Mouse (Mus musculus) G1E (cell line): ENCODE results near the gene Psg23. TPM values are rescaled to one million over a fixed set of nuclear protein-coding genes. Genes with fewer than 3 reads are reported as not detected.
"Not testable (repeated sequence)": the region's sequence is repeated elsewhere in the genome, so short reads cannot be mapped to it uniquely, and the experiment has no call there.

ENCODE experiments used
- ATAC-seq: 2 replicates; pipeline ENCODE4 v1.8.0; 2016; ENCODE audit warnings: mild to moderate bottlenecking; ENCODE audit not compliant: insufficient number of reproducible peaks, poor library complexity, low FRiP score, severe bottlenecking; ENCODE audit errors: extremely low read depth
- DNase-seq: peaks from one replicate; pipeline ENCODE4 v3.0.0; 2012; ENCODE audit warnings: low spot score
- H3K27me3 ChIP-seq: 2 replicates; pipeline ENCODE4 v1.6.1; 2012; ENCODE audit warnings: mild to moderate bottlenecking, low read length, inconsistent platforms; ENCODE audit not compliant: insufficient read depth
- H3K36me3 ChIP-seq: replicated peaks from 2 replicates; pipeline ENCODE3; 2012; ENCODE audit warnings: mild to moderate bottlenecking, inconsistent platforms
- H3K4me1 ChIP-seq: 2 replicates; pipeline ENCODE4 v1.6.1; 2012; ENCODE audit warnings: low read depth, low read length, inconsistent platforms, mixed read lengths; ENCODE audit not compliant: insufficient read depth
- H3K4me3 ChIP-seq: 2 replicates; pipeline ENCODE4 v1.5.1; 2012; ENCODE audit warnings: low read depth, mild to moderate bottlenecking, inconsistent platforms, low read length, moderate library complexity, mixed read lengths
- H3K9me3 ChIP-seq: replicated peaks from 2 replicates; pipeline ENCODE4 v1.6.1; 2012; ENCODE audit warnings: inconsistent platforms
- CTCF ChIP-seq: IDR thresholded peaks from 2 replicates; pipeline ENCODE4 v1.5.1; 2012; ENCODE audit warnings: low read depth, low read length, inconsistent platforms, mixed read lengths
- GATA1 ChIP-seq: IDR thresholded peaks from 2 replicates; pipeline ENCODE4 v1.6.1; 2012; ENCODE audit warnings: borderline replicate concordance, low read length, inconsistent platforms, mixed read lengths
- GATA2 ChIP-seq: IDR thresholded peaks from 2 replicates; pipeline ENCODE4 v1.6.1; 2012; ENCODE audit warnings: low read depth, low read length, inconsistent platforms, borderline replicate concordance
- POLR2AphosphoS5 ChIP-seq: IDR thresholded peaks from 2 replicates; pipeline ENCODE4 v1.6.1; 2012; ENCODE audit warnings: low read depth, low read length, inconsistent platforms; ENCODE audit not compliant: insufficient replicate concordance
- TAL1 ChIP-seq: conservative IDR thresholded peaks from 2 replicates; pipeline ENCODE4 v1.6.1; 2012; ENCODE audit warnings: low read depth, low read length, inconsistent platforms, mixed read lengths
- polyA plus RNA-seq: library from polyadenylated mRNA; stranded (reverse); fragments of >175 nt; gene quantifications from 2 replicates; pipeline ENCODE4 v1.2.3, GENCODE M21; 2012
- total RNA-seq, 2 experiments: library from RNA; stranded (forward) in 1 of 2; stranded (reverse) in 1 of 2; fragments of 200-1000 nt in 1 of 2; fragments of >200 nt in 1 of 2; fragmentation: Nextera tagmentation in 1 of 2; gene quantifications; 2 replicates each; pipeline ENCODE4 v1.2.3; 2014 to 2017

Gene Psg23
- not detected in 2 replicates for total RNA-seq (2014; fragmentation: Nextera tagmentation)
- 0.06 TPM in 1 of 2 replicates, not detected in the other for total RNA-seq (2017)
- not detected in 2 replicates for polyA plus RNA-seq

DNA sequence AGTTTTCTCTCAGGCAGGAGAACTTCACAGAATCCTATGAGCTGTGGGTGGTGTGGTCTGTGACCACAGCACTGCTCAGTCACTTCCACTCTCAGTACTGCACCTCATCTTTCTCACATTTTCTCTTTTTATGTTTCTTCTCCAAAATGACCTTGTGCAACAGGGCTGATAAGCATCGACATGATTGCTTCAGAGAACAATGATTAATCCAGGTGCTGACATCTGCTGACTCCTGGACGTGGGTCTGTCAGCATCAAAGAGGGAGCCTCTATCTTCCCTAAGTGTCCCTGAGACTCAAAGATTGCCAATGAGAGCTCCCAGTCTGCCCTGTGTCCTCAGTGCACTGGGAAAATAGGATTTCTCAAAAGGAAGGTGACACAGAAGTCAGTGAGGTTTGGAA is at the start of gene Psg23:
Gene Psg23, minus strand, starts transcription at position 101 of the 400 bp plus-strand sequence.
- ATAC-seq, result not testable (repeated sequence)

DNA sequence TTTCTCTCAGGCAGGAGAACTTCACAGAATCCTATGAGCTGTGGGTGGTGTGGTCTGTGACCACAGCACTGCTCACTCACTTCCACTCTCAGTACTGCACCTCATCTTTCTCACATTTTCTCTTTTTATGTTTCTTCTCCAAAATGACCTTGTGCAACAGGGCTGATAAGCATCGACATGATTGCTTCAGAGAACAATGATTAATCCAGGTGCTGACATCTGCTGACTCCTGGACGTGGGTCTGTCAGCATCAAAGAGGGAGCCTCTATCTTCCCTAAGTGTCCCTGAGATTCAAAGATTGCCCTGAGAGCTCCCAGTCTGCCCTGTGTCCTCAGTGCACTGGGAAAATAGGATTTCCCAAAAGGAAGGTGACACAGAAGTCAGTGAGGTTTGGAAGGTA is 40.3 kb upstream of the Psg23 start, which contains the start of gene Psg21:
Gene Psg21, minus strand, starts transcription at position 101 of the 400 bp plus-strand sequence.
- not testable (repeated sequence) for H3K9me3 ChIP-seq, H3K4me1 ChIP-seq, H3K27me3 ChIP-seq, H3K36me3 ChIP-seq, DNase-seq, H3K4me3 ChIP-seq, ATAC-seq

More for the DNA sequence above, at the start of gene Psg23:
- not testable (repeated sequence) for H3K4me1 ChIP-seq, H3K9me3 ChIP-seq, DNase-seq, H3K36me3 ChIP-seq, H3K27me3 ChIP-seq, H3K4me3 ChIP-seq

DNA sequence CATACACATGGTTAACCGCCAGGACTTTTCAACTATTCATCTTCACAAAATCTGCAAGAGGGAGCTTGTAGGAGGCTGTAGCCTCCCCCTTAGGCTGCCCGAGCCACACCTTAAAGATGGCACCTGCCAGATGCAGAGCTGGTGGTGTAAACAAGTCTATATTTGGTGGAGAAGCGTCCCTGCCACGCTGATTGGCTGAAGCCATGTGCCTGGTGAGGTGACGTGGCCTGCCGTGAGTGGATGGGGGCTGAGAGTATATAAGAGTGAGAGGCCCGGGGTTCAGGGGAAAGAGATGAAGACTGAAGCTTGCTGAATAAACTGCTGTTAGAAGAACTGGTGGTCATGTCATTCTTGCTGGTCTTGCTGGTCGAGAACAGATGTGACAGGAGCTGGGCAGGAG is 10.6 kb upstream of the Psg23 start:
- H3K4me3 ChIP-seq, H3K36me3 ChIP-seq, H3K9me3 ChIP-seq, H3K27me3 ChIP-seq, DNase-seq, ATAC-seq, H3K4me1 ChIP-seq: not testable (repeated sequence)

DNA sequence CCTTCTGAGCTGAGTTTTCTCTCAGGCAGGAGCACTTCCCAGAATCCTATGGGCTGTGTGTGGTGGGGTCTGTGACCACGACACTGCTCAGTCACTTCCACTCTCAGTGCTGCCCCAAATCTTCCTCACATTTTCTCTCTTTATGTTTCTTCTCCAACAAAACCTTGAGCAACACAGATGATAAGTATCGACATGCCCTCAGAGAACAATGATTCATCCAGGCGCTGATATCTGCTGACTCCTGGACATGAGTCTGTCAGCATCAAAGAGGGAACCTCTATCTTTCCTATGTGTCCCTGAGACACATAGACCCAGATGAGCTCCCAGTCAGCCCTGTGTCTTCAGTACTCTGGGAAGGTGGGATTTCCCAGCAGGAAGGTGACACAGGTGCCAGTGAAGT is 49.1 kb downstream of the Psg23 start, which contains the start of gene Psg27:
Gene Psg27, minus strand, starts transcription at position 101 of the 400 bp plus-strand sequence.
- no peaks in the 10 kb centered on the region for H3K9me3 ChIP-seq
- no peak for DNase-seq
- TF ChIP-seq GATA1, result no peak
- TF ChIP-seq TAL1, result no peak
- no peak for TF ChIP-seq POLR2AphosphoS5
- TF ChIP-seq CTCF, result no peak
- TF ChIP-seq GATA2, result no peak
- H3K4me3 ChIP-seq, result no peak within 1 kb of the TSS
- H3K36me3 ChIP-seq, result no peaks in the 10 kb centered on the region
- H3K4me1 ChIP-seq, result no peaks in the 10 kb centered on the region
- no peaks in the 10 kb centered on the region for H3K27me3 ChIP-seq
- ATAC-seq, result no peak

DNA sequence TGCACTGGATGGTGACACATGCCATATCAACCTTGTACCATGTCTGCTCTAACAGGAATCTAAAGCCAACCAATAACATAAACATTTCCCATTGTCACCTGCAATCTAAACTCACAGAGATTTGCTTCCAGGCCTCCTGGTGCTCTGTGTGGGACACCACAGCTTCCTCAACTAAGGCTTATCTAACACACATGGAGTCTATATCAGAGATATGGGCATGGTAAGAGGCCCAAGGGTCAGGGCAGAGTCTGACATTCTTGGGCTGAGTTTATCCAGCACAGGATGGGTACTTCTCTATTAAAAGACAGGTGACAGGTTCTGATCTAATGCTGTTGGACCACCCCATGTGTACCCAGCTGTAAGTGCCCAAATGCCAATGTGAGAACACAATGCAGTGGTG is 56.5 kb downstream of the Psg23 start:
- TF ChIP-seq POLR2AphosphoS5 (no peak), GATA2 (no peak), CTCF (no peak), TAL1 (no peak), GATA1 (no peak)
- no peak for DNase-seq
- no peak for ATAC-seq

More for the DNA sequence above, 56.5 kb downstream of the Psg23 start:
- H3K27me3 ChIP-seq, result no peaks in the 10 kb centered on the region
- H3K4me1 ChIP-seq, result no peaks in the 10 kb centered on the region
- H3K9me3 ChIP-seq, result no peaks in the 10 kb centered on the region
- H3K36me3 ChIP-seq, result no peaks in the 10 kb centered on the region
- no peak overlapping the region for H3K4me3 ChIP-seq

Other genes starting within 250 kb of the Psg23 start
- gene Psg28, start 184.5 kb downstream of the Psg23 start, total RNA-seq (2014; fragmentation: Nextera tagmentation), result not detected in 2 replicates
- not detected in 2 replicates for gene Psg28, start 184.5 kb downstream of the Psg23 start, total RNA-seq (2017)
- gene Psg28, start 184.5 kb downstream of the Psg23 start, polyA plus RNA-seq, result not detected in 2 replicates
- gene Psg26, start 132.3 kb downstream of the Psg23 start, total RNA-seq (2014; fragmentation: Nextera tagmentation), result not detected in 2 replicates
- gene Psg26, start 132.3 kb downstream of the Psg23 start, total RNA-seq (2017), result not detected in 2 replicates
- not detected in 2 replicates for gene Psg26, start 132.3 kb downstream of the Psg23 start, polyA plus RNA-seq
- not detected in 2 replicates for gene Psg25, start 84.2 kb downstream of the Psg23 start, total RNA-seq (2014; fragmentation: Nextera tagmentation)
- gene Psg25, start 84.2 kb downstream of the Psg23 start, total RNA-seq (2017), result 0.16 TPM in 1 of 2 replicates, not detected in the other
- gene Psg25, start 84.2 kb downstream of the Psg23 start, polyA plus RNA-seq, result not detected in 2 replicates
- not detected in 2 replicates for gene Psg27, start 49.2 kb downstream of the Psg23 start, total RNA-seq (2014; fragmentation: Nextera tagmentation)
- 0.05 TPM in 1 of 2 replicates, not detected in the other for gene Psg27, start 49.2 kb downstream of the Psg23 start, total RNA-seq (2017)
- not detected in 2 replicates for gene Psg27, start 49.2 kb downstream of the Psg23 start, polyA plus RNA-seq
- not detected in 2 replicates for gene Psg21, start 40.2 kb upstream of the Psg23 start, total RNA-seq (2014; fragmentation: Nextera tagmentation)
- gene Psg21, start 40.2 kb upstream of the Psg23 start, total RNA-seq (2017), result 0.22 TPM in 1 of 2 replicates, not detected in the other
- gene Psg21, start 40.2 kb upstream of the Psg23 start, polyA plus RNA-seq, result not detected in 2 replicates
- gene Psg20, start 69.7 kb upstream of the Psg23 start, total RNA-seq (2014; fragmentation: Nextera tagmentation), result not detected in 2 replicates
- gene Psg20, start 69.7 kb upstream of the Psg23 start, total RNA-seq (2017), result 0.12 TPM in 1 of 2 replicates, not detected in the other
- not detected in 2 replicates for gene Psg20, start 69.7 kb upstream of the Psg23 start, polyA plus RNA-seq
- not detected in 2 replicates for gene Psg22, start 101.6 kb upstream of the Psg23 start, total RNA-seq (2014; fragmentation: Nextera tagmentation)
- gene Psg22, start 101.6 kb upstream of the Psg23 start, total RNA-seq (2017), result 0.11 TPM in 1 of 2 replicates, not detected in the other
- not detected in 2 replicates for gene Psg22, start 101.6 kb upstream of the Psg23 start, polyA plus RNA-seq
- gene Psg19, start 182.0 kb upstream of the Psg23 start, total RNA-seq (2014; fragmentation: Nextera tagmentation), result not detected in 2 replicates
- 0.11 TPM in 1 of 2 replicates, not detected in the other for gene Psg19, start 182.0 kb upstream of the Psg23 start, total RNA-seq (2017)
- not detected in 2 replicates for gene Psg19, start 182.0 kb upstream of the Psg23 start, polyA plus RNA-seq
- gene Psg17, start 205.1 kb upstream of the Psg23 start, total RNA-seq (2014; fragmentation: Nextera tagmentation), result not detected in 2 replicates
- 0.11 TPM in 1 of 2 replicates, not detected in the other for gene Psg17, start 205.1 kb upstream of the Psg23 start, total RNA-seq (2017)
- gene Psg17, start 205.1 kb upstream of the Psg23 start, polyA plus RNA-seq, result not detected in 2 replicates
- not detected in 2 replicates for gene Mill2, start 223.5 kb upstream of the Psg23 start, total RNA-seq (2014; fragmentation: Nextera tagmentation)
- gene Mill2, start 223.5 kb upstream of the Psg23 start, total RNA-seq (2017), result 0.06 and 0.11 TPM in 2 replicates
- not detected in 2 replicates for gene Mill2, start 223.5 kb upstream of the Psg23 start, polyA plus RNA-seq